Mouse (Mus musculus): ENCODE measurements around the gene Snap91.

DNA sequence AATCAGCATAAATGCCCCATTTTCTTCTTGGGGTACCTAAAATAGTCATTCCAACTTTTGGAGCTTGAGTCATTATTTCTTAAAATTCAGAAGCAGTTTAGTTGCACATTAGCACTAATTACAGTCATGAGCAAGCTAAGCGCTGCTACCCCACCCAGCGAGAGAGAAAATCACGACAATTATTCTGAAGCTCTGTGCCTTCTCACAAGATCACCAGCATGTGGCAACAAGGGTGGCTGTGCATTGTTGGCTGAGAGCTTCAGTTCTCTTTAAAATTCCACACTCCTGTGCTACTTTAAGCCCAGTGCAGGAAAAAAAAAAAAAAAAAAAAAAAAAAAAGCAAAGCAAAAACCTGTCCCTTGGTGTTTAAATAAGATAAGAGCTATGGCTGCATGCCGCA lies 22.4 kb downstream of the Snap91 start:
- no peak for TF ChIP-seq CTCF (IDR thresholded peaks at IDR 0.05; ENCODE audit: low read depth, low read length)
- no peak for TF ChIP-seq POLR2A (IDR thresholded peaks at IDR 0.05; ENCODE audit: borderline replicate concordance, low read depth, low read length)
